Mouse (Mus musculus): ENCODE measurements around the gene Cdv3. TPM values are rescaled to one million over a fixed set of nuclear protein-coding genes. Genes with fewer than 3 reads are reported as not detected.
"Not testable (repeated sequence)": the region's sequence is repeated elsewhere in the genome, so short reads cannot be mapped to it uniquely, and the experiment has no call there.

Cdv3 gene
- polyA plus RNA-seq, 1 experiment: 58.3 TPM

GRCm38 (mm10) chr9:103364601-103365289 lies 895 bp downstream of the Cdv3 start:
- DNase-seq: peak in 1 of 2 experiments; percentile 65
- TF ChIP-seq CTCF (IDR thresholded peaks at IDR 0.05; ENCODE audit: borderline replicate concordance, insufficient read depth, low read depth, low read length) (no peak), POLR2A (IDR thresholded peaks at IDR 0.05; ENCODE audit: borderline replicate concordance, insufficient read depth, low read length) (no peak)
- WGBS: 4% methylated on average over 85 of the region's 94 CpGs
- H3K27me3 ChIP-seq (ENCODE audit: control insufficient read depth, insufficient read depth, low read length): no peaks in the 10 kb centered on the region
- peaks cover 5% of the 10 kb centered on the region for H3K4me1 ChIP-seq (ENCODE audit: control insufficient read depth, insufficient read depth, low read length)
- H3K4me3 ChIP-seq (replicated peaks; ENCODE audit: insufficient read depth, low read depth, low read length): peak overlapping the region; percentile 85
- H3K27ac ChIP-seq (ENCODE audit: insufficient read depth, low read length): peak overlapping the region; percentile 97

DNA sequence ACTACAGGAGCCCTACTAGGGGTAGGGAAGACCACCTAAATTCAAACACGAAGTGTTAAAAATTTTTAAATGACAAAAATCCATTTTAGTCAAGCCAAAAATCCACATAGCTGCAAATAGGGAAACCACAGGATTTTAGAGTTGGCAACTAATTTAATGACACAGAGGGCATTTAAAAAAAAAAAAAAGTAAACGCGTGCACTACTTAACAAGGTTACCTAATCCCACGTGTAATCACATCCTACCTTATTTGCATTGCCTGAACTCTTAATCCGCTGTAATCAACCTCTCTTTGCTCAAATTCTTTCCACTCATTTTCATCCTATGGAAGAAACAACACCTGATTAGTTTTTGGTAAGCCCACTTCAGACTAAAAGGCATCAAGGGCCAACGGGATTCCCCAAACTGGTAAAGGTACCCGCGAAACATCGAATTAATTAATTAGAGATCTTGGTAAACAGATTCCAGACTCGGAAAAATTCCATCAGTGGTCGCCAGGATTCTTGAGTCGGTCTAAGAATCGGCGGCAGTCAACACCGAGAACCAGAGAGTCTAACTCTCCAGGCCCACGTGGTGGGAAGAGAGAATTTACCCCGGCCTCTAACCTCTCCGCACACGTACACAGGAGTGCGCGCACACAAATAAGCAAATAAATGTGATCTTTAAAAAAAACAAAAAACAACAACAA lies 1.8 kb downstream of the Cdv3 start:
- Histone ChIP-seq H3K4me3 (replicated peaks; ENCODE audit: insufficient read depth, low read depth, low read length) (peak overlapping the region; percentile 85), H3K4me1 (ENCODE audit: control insufficient read depth, insufficient read depth, low read length) (peaks cover 5% of the 10 kb centered on the region), H3K27me3 (ENCODE audit: control insufficient read depth, insufficient read depth, low read length) (no peaks in the 10 kb centered on the region), H3K27ac (ENCODE audit: insufficient read depth, low read length) (no peak overlapping the region)
- DNase-seq: peak; percentile 17 to 28
- 4% methylated on average over 21 of the region's 21 CpGs for WGBS
- TF ChIP-seq CTCF (IDR thresholded peaks at IDR 0.05; ENCODE audit: borderline replicate concordance, insufficient read depth, low read depth, low read length) (no peak), POLR2A (IDR thresholded peaks at IDR 0.05; ENCODE audit: borderline replicate concordance, insufficient read depth, low read length) (no peak)

GRCm38 (mm10) chr9:103363088-103363487 lies 2.6 kb downstream of the Cdv3 start:
- no peaks in the 10 kb centered on the region for H3K27me3 ChIP-seq (ENCODE audit: control insufficient read depth, insufficient read depth, low read length)

GRCm38 (mm10) chr9:103360642-103361041 lies 5.0 kb downstream of the Cdv3 start:
- no peak for DNase-seq
- TF ChIP-seq POLR2A (IDR thresholded peaks at IDR 0.05; ENCODE audit: borderline replicate concordance, insufficient read depth, low read length) (no peak), CTCF (IDR thresholded peaks at IDR 0.05; ENCODE audit: borderline replicate concordance, insufficient read depth, low read depth, low read length) (no peak)
- no peak overlapping the region for H3K27ac ChIP-seq (ENCODE audit: insufficient read depth, low read length)
- H3K27me3 ChIP-seq (ENCODE audit: control insufficient read depth, insufficient read depth, low read length): no peaks in the 10 kb centered on the region
- 55% methylated on average over 2 of the region's 2 CpGs for WGBS
- no peak overlapping the region for H3K4me3 ChIP-seq (replicated peaks; ENCODE audit: insufficient read depth, low read depth, low read length)
- H3K4me1 ChIP-seq (ENCODE audit: control insufficient read depth, insufficient read depth, low read length): peaks cover 5% of the 10 kb centered on the region

More at GRCm38 (mm10) chr9:103363088-103363487, 2.6 kb downstream of the Cdv3 start:
- WGBS: 59% methylated on average over 6 of the region's 6 CpGs
- no peak overlapping the region for H3K4me3 ChIP-seq (replicated peaks; ENCODE audit: insufficient read depth, low read depth, low read length)
- no peak for TF ChIP-seq POLR2A (IDR thresholded peaks at IDR 0.05; ENCODE audit: borderline replicate concordance, insufficient read depth, low read length)
- TF ChIP-seq CTCF (IDR thresholded peaks at IDR 0.05; ENCODE audit: borderline replicate concordance, insufficient read depth, low read depth, low read length): no peak
- no peak for DNase-seq
- H3K4me1 ChIP-seq (ENCODE audit: control insufficient read depth, insufficient read depth, low read length): peaks cover 5% of the 10 kb centered on the region
- H3K27ac ChIP-seq (ENCODE audit: insufficient read depth, low read length): no peak overlapping the region

DNA sequence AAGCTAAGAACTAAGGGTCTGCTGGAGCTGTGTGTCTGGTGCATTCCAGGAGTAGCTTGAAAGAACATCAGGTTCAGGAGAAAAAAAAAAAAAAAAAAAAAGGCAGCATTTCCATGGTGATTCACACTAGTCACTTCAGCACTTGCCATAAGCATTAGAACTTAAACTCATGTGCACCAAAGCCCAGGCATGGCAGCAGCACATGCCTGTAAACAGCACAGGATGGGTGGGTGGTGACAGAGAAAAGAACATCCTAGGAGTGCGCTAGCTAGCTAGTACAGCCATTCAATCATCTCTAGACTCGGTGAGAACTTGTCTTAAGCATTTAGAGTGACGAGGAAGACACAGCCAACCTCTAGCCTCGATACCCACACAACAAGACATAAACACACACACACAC lies 7.1 kb downstream of the Cdv3 start:
- WGBS: 76% methylated on average over 4 of the region's 4 CpGs
- no peak for DNase-seq
- Histone ChIP-seq H3K27ac (ENCODE audit: insufficient read depth, low read length) (no peak overlapping the region), H3K4me3 (replicated peaks; ENCODE audit: insufficient read depth, low read depth, low read length) (no peak overlapping the region), H3K27me3 (ENCODE audit: control insufficient read depth, insufficient read depth, low read length) (no peaks in the 10 kb centered on the region), H3K4me1 (ENCODE audit: control insufficient read depth, insufficient read depth, low read length) (peaks cover 5% of the 10 kb centered on the region)
- TF ChIP-seq CTCF (IDR thresholded peaks at IDR 0.05; ENCODE audit: borderline replicate concordance, insufficient read depth, low read depth, low read length) (no peak), POLR2A (IDR thresholded peaks at IDR 0.05; ENCODE audit: borderline replicate concordance, insufficient read depth, low read length) (no peak)

GRCm38 (mm10) chr9:103357893-103358292 lies 7.7 kb downstream of the Cdv3 start:
- Histone ChIP-seq H3K27me3 (ENCODE audit: control insufficient read depth, insufficient read depth, low read length) (no peaks in the 10 kb centered on the region), H3K4me3 (replicated peaks; ENCODE audit: insufficient read depth, low read depth, low read length) (no peak overlapping the region), H3K27ac (ENCODE audit: insufficient read depth, low read length) (no peak overlapping the region), H3K4me1 (ENCODE audit: control insufficient read depth, insufficient read depth, low read length) (no peaks in the 10 kb centered on the region; the same call in none of the 2 replicates)
- no peak for DNase-seq
- TF ChIP-seq POLR2A (IDR thresholded peaks at IDR 0.05; ENCODE audit: borderline replicate concordance, insufficient read depth, low read length): no peak
- no peak for TF ChIP-seq CTCF (IDR thresholded peaks at IDR 0.05; ENCODE audit: borderline replicate concordance, insufficient read depth, low read depth, low read length)

- H3K27ac ChIP-seq (ENCODE audit: insufficient read depth, low read length); DNase-seq; H3K4me3 ChIP-seq (replicated peaks; ENCODE audit: insufficient read depth, low read depth, low read length); H3K27me3 ChIP-seq (ENCODE audit: control insufficient read depth, insufficient read depth, low read length); H3K4me1 ChIP-seq (ENCODE audit: control insufficient read depth, insufficient read depth, low read length): not testable (repeated sequence)
- 84% methylated on average over 7 of the region's 7 CpGs for WGBS
These were observed 12.0 kb downstream of the Cdv3 start for GRCm38 (mm10) chr9:103353500-103354260.

Data from cerebellum, adult 2 months (tissue).